Mouse (Mus musculus) liver, postnatal 0 days (tissue): ENCODE measurements at regions not wholly inside any gene's neighbourhood (a gene's known extent, or its start where the extent isn't known, plus 50 kb on each side); places are given as distances from the start of the nearest gene placed in this dataset.

Experiments
- CTCF ChIP-seq: sonication (generic); IDR thresholded peaks from 2 replicates; pipeline ENCODE4 v1.5.1; 2016; ENCODE audit warnings: antibody characterized with exemption, low read depth
- EP300 ChIP-seq: IDR thresholded peaks from 2 replicates; pipeline ENCODE4 v1.6.1; 2016; ENCODE audit warnings: antibody characterized with exemption, low read depth, mild to moderate bottlenecking

GRCm38 (mm10) chr9:68585751-68586150 lies 67.8 kb upstream of the Rora start:
- TF ChIP-seq CTCF (no peak), EP300 (no peak)
